Mouse (Mus musculus) monocyte, adult 59 days (primary cell): ENCODE measurements around the gene Tmem198. TPM values are rescaled to one million over a fixed set of nuclear protein-coding genes. Genes with fewer than 3 reads are reported as not detected.

Experiments used
- total RNA-seq, 2 experiments: library from RNA; stranded (reverse); gene quantifications; one replicate each; pipeline ENCODE4 v1.2.4; 2023

The Tmem198 gene
- under 1 TPM in 1 of 2 experiments, not detected in 1; 0.29 TPM for total RNA-seq

DNA sequence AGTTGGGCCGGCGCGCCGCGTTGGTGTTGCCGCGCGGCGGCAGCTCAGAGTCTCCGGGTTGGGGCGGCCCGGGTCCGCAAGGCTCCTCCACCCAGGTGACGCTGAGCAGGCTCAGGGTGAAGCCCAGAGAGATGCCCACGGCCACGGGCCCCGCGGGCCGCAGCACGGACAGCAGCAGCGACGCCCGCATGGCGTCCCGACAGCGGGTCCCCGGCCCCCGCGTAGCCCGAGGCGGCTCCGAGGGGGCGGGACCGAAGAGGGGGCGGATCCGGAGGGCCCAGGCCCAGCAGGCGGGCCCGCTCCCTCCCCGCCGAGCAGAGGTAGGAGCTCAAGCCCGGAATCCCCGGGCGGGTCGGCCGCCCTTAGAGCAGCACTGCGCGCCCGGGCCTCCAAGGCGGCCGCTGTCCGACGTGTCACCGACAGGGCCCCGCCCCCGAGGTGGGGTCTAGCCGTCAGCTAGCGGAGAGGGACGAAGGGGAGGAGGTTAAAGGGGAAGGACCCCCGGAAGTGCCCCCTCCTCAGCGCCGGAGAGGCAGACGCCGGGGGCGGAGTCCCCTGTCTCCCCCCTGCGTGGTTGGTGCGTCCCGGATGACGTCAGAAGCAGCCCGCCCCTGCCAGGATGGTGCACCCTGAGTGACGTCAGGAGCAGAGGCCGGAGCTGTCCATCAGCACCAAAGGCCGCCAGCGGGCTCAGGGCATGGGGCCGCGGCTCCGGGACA, at the start of gene Tmem198, which contains the start of gene Chpf:
Gene Tmem198, plus strand, starts transcription at position 617 of the 719 bp plus-strand sequence.
Gene Chpf, minus strand, starts transcription at position 392 of the 719 bp plus-strand sequence.

DNA sequence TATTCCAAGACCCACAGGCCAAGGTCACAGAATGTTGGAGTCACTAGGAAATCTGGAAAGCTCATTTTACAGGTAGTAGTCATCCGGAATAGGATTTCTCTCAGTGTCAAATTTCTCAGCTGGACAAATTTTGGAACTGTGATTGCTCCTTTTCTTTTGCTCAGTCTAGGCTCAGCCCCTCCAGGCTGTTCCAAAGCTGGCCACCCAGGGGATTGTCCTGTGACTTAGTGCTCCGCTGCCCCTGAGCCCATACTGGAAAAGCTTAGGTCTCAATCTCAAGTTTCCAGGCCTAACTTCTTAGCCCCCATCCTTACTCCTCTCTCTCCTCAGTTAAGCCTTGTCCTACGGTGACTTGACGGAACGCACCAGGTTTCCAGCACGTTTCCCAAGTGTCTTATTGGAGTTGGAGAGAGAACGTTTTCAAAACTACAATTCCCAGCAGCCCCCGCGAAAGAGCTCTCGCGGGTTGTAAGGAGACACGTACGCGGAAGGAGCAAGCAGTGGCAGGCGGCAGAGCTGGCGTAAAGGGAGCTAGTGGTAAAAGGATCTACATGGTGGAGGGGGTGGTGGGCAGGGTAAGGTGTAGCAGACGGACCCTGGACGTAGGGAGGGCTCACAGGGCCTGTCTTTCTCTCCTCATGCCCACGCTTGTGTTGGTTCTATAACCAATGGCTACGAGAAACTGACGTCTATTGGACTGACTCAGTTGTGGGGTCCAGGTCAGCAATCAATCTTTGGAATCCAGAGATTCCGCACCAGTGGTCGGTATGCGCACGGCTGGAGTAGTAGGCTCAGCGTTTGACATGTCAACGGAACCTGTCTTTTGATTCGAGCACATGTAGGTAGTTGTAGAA, 43.6 kb upstream of the Tmem198 start, which contains the start of gene Gmppa:
Gene Gmppa, plus strand, starts transcription at position 456 of the 854 bp plus-strand sequence.

DNA sequence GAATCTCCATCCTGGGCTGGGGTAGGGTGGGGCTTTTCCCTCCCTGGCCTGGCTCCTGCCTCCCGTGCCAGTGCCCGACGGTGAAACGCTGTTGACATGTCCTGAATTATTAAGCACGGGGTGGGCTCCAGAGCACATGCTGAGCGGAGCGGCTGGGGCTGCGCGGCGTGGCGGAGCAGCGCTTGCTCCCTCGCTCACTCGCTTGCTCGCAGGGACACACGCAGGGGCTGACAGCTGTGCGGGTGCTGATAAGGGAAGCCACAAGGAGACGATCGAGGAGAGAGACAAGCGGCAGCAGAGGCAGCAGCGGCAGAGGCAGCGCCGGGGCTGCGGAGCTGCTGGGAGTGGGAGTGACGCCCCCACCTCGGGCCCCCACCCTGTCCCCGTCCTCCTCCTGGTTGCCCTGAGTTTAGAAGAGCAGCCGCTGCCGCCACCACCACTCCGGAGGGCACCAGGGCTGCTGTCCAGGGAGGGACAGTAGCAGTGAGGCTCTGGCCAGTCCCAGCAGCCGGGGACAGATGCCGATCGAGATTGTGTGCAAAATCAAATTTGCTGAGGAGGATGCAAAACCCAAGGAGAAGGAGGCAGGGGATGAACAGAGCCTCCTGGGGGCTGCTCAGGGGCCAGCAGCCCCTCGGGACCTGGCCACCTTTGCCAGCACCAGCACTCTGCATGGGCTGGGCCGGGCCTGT, 28.9 kb upstream of the Tmem198 start, which contains the start of gene Asic4:
Gene Asic4, plus strand, starts transcription at position 123 of the 692 bp plus-strand sequence.

DNA sequence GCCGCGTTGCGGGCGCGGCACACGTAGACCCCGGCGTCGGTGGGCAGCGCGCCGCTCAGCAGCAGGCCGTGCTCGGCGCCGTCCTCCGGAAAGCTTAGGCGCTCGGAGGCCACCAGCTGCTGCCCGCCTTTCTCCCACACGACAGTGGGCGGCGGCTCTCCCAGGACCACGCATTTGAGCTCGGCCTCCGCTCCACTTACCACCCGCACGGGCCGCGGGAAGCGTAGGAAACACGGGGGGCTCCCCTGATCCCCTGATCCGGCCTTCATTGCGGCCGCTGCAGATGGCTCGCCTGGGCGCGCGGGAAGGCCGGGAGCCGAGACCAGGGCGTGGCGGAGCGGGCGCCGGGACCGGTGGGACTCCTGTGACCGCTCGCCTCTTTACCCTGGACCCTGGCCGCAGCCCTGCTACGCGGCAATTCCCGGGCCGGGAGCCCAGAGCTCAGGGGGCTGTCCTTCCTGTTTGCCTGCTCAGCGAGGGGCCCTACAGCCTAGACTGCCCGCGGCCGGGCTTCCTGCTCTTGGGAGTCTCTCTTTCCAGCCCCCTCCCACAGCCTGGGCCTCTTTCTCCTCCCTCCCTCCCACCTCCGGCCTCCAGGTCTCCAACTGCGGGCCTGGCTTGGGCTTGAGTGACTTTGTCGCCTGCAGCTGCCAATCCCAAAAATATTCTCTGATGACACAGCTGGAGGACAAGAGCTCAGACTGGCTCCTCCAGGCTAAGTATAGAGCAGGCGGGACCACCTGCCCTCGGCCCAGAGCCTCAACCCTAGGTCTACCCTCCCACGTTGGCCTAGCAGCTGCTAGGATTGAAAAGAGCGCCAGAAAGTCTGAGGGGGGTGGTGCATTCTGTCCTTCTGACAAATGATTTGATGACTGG, 26.9 kb downstream of the Tmem198 start, which contains the start of gene Obsl1:
Gene Obsl1, minus strand, starts transcription at position 497 of the 876 bp plus-strand sequence.

GRCm38 (mm10) chr1:75507006-75507405, 27.7 kb downstream of the Tmem198 start, which contains the start of gene Inha:
Gene Inha (plus strand): TSS chr1:75507077.

GRCm38 (mm10) chr1:75521321-75522031, 42.1 kb downstream of the Tmem198 start, which contains the start of gene Stk11ip:
Gene Stk11ip (plus strand): TSS chr1:75521529.

Other genes starting within 250 kb of the Tmem198 start
- gene A630095N17Rik, start 247.4 kb upstream of the Tmem198 start, total RNA-seq: not detected
- 10 to 100 TPM; 16.5 to 20.4 TPM for gene Dnajb2, start 243.1 kb upstream of the Tmem198 start, total RNA-seq
- not detected for gene Ptprn, start 215.0 kb upstream of the Tmem198 start, total RNA-seq
- not detected for gene Resp18, start 201.1 kb upstream of the Tmem198 start, total RNA-seq
- gene Dnpep, start 161.5 kb upstream of the Tmem198 start, total RNA-seq: 10 to 100 TPM; 39.5 to 46.6 TPM
- gene Des, start 119.2 kb upstream of the Tmem198 start, total RNA-seq: under 1 TPM in 1 of 2 experiments, not detected in 1; 0.42 TPM
- gene Speg, start 104.2 kb upstream of the Tmem198 start, total RNA-seq: not detected
- gene Gmppa, start 43.6 kb upstream of the Tmem198 start, total RNA-seq: 10 to 100 TPM; 70.8 to 74.7 TPM
- gene Asic4, start 29.1 kb upstream of the Tmem198 start, total RNA-seq: not detected
- gene Chpf, start 225 bp upstream of the Tmem198 start, total RNA-seq: 1 to 10 TPM; 2.8 to 3.0 TPM
- gene Obsl1, start 26.9 kb downstream of the Tmem198 start, total RNA-seq: not detected
- gene Inha, start 27.5 kb downstream of the Tmem198 start, total RNA-seq: not detected
- 10 to 100 TPM; 68.5 to 73.7 TPM for gene Stk11ip, start 42.0 kb downstream of the Tmem198 start, total RNA-seq
- gene Slc4a3, start 66.7 kb downstream of the Tmem198 start, total RNA-seq: under 1 TPM in 1 of 2 experiments, not detected in 1; 0.94 TPM